Mouse (Mus musculus) inflammation-experienced regulatory T-cells (primary cell): ENCODE data around the gene Sp9. TPM values are rescaled to one million over a fixed set of nuclear protein-coding genes. Genes with fewer than 3 reads are reported as not detected.

Experiments used
- polyA plus RNA-seq, 2 experiments: library from polyadenylated mRNA; unstranded; fragments of 100-300 nt; shearing (Covaris generic); gene quantifications; one replicate each; pipeline ENCODE4 v1.2.1; 2017

Gene Sp9
- under 1 TPM in 1 of 2 experiments, not detected in 1; 0.95 TPM for polyA plus RNA-seq

GRCm38 (mm10) chr2:73271459-73272161, at the start of gene Sp9:
Gene Sp9, plus strand, starts transcription at chr2:73271925.

DNA sequence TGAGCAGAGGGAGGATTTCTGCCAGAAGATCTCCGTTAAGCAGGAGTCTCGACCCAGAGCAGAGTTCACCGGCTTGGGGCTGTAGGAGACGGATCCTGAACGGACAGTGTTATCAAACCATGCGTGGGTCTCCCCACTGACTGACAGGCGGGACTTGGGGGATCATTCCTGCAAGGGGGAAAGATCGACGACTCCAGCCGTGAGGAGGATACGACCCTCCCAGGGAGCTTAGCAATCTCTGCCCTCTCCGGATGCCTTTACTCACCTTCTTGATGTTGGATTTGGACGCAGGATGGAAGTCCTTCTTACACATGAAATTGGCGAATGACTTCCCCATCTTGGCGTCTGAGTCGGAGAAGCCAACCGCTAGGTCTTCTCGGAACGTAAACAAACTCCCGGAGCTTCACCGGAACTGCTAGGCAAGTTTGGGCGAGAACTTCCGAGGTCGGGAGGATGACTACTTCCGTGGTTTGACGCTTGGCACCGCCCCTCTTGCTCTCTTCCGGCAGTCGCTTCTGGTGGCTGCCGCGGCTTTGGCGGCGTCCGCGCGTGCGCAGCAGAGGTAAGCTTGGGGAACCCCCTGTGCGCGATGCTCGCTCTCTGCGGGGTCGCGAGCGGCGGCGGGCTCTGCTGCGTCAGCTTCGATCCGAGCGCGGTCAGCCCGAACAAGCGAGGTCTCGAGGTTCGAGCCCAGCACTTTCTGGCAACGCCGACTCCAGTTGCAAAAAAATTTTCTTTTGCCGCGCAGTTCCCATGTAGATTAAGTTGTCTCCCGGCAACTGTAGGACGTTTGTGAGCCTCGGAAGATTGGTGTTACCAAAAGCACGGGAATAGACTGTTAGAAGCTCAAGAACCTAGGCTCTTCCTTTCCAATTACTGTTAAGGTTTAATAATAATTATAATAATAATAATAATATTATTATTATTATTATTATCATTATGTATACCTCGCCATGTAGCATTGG, 40.7 kb downstream of the Sp9 start, which contains the start of the genes Scrn3 and Cir1:
Scrn3 (plus strand) TSS at position 450 of the 965 bp plus-strand sequence.
Cir1 (minus strand) TSS at position 550 of the 965 bp plus-strand sequence.

Other genes starting within 250 kb of the Sp9 start
- 10 to 100 TPM; 41.8 to 63.6 TPM for gene Ola1, start 53.0 kb upstream of the Sp9 start, polyA plus RNA-seq
- 10 to 100 TPM in 1 of 2 experiments, 1 to 10 TPM in 1; 9.5 to 17.9 TPM for gene Scrn3, start 40.7 kb downstream of the Sp9 start, polyA plus RNA-seq
- 10 to 100 TPM; 24.8 to 26.6 TPM for gene Cir1, start 40.8 kb downstream of the Sp9 start, polyA plus RNA-seq
- gene Gpr155, start 114.6 kb downstream of the Sp9 start, polyA plus RNA-seq = 10 to 100 TPM; 18.8 to 26.6 TPM